In genomic region chr5:122636958-122637357, GRCm38 (mm10) we compare ENCODE assay signal across 8 mouse cellular contexts. TPM values are rescaled to one million over a fixed set of nuclear protein-coding genes. Genes with fewer than 3 reads are reported as not detected.
DNase-seq lines count a peak whose midpoint lies in the region; ATAC-seq and TF ChIP-seq lines count a peak whose summit lies in the region.

No protein-coding gene starts in this region.

- H3K4me1 ChIP-seq in E14TG2a.4 (replicated peaks; ENCODE audit: low read depth, low read length), result peaks cover 20% of the 10 kb centered on the region
- peaks cover 6 to 13% of the 10 kb centered on the region in 2 experiments; a peak in 2 of 4 replicates for H3K4me1 ChIP-seq in heart, embryonic 14.5 days (ENCODE audit: control insufficient read depth in 2 of 2, insufficient read depth in 2 of 2, low read length in 2 of 2)
- peaks cover 3% of the 10 kb centered on the region; the same call in 1 of the 2 replicates for H3K4me1 ChIP-seq in liver, postnatal 0 days (ENCODE audit: insufficient read depth)
- no peaks in the 10 kb centered on the region for H3K4me1 ChIP-seq in stomach, embryonic 14.5 days (ENCODE audit: control insufficient read depth, insufficient read depth, low read length)

- ATAC-seq in heart, embryonic 14.5 days (ENCODE audit: insufficient number of reproducible peaks, insufficient read depth, low FRiP score, low read depth), result no peak
- ATAC-seq in liver, postnatal 0 days, result peak; percentile 96
- no peak for ATAC-seq in stomach, embryonic 14.5 days (ENCODE audit: insufficient number of reproducible peaks, insufficient read depth, low FRiP score, low read depth)
- ATAC-seq in megakaryocyte, adult 5-6 weeks (ENCODE audit: poor library complexity, severe bottlenecking), result no peak

- no peaks in the 10 kb centered on the region for H3K9me3 ChIP-seq in E14TG2a.4 (ENCODE audit: low read length)
- H3K9me3 ChIP-seq in heart, embryonic 14.5 days (ENCODE audit: control insufficient read depth, low read length), result no peaks in the 10 kb centered on the region
- H3K9me3 ChIP-seq in liver, postnatal 0 days (ENCODE audit: low read length), result no peaks in the 10 kb centered on the region
- no peaks in the 10 kb centered on the region for H3K9me3 ChIP-seq in stomach, embryonic 14.5 days (ENCODE audit: control insufficient read depth, low read depth, low read length)

- 20% methylated on average over 16 of the region's 16 CpGs for WGBS in heart, embryonic 14.5 days
- 42% methylated on average over 16 of the region's 16 CpGs for WGBS in liver, postnatal 0 days (ENCODE audit: insufficient replicate concordance)
- 42% methylated on average over 16 of the region's 16 CpGs for WGBS in stomach, embryonic 14.5 days

- H3K27ac ChIP-seq in heart, embryonic 14.5 days (replicated peaks in 1 of 2; ENCODE audit: control insufficient read depth in 1 of 2, insufficient read depth in 1 of 2, low read depth in 2 of 2, low read length in 2 of 2), result no peak overlapping the region
- H3K27ac ChIP-seq in liver, postnatal 0 days (ENCODE audit: low read depth), result no peak overlapping the region
- no peak overlapping the region for H3K27ac ChIP-seq in stomach, embryonic 14.5 days (ENCODE audit: low read length)

- no peak for TF ChIP-seq EP300 in liver, postnatal 0 days (IDR thresholded peaks at IDR 0.05; ENCODE audit: low read depth)

- DNase-seq in 3134 (ENCODE audit: extremely low read depth, insufficient read length, low spot score), result peak; percentile 80
- peak; percentile 57 for DNase-seq in liver, postnatal 0 days
- no peak for DNase-seq in layer of hippocampus, adult 18-20 months (ENCODE audit: low spot score in 2 of 2)
- DNase-seq in thymus, postnatal 10 days (ENCODE audit: low spot score in 2 of 2), result no peak

- TF ChIP-seq CTCF in E14TG2a.4 (conservative IDR thresholded peaks at IDR 0.05; ENCODE audit: low read length), result no peak
- TF ChIP-seq CTCF in liver, postnatal 0 days (IDR thresholded peaks at IDR 0.05; ENCODE audit: low read depth), result no peak

- no peaks in the 10 kb centered on the region for H3K36me3 ChIP-seq in E14TG2a.4 (ENCODE audit: insufficient read depth, low read length)
- no peaks in the 10 kb centered on the region for H3K36me3 ChIP-seq in heart, embryonic 14.5 days (ENCODE audit: control insufficient read depth, insufficient read depth, low read length)
- H3K36me3 ChIP-seq in liver, postnatal 0 days (replicated peaks; ENCODE audit: insufficient read depth, low read length), result no peaks in the 10 kb centered on the region
- H3K36me3 ChIP-seq in stomach, embryonic 14.5 days (ENCODE audit: control insufficient read depth, insufficient read depth, low read length), result no peaks in the 10 kb centered on the region

- peak overlapping the region; percentile 25; the same call in 1 of the 2 replicates for H3K9ac ChIP-seq in heart, embryonic 14.5 days (ENCODE audit: low read length)
- no peak overlapping the region for H3K9ac ChIP-seq in liver, postnatal 0 days (replicated peaks)
- H3K9ac ChIP-seq in stomach, embryonic 14.5 days (replicated peaks; ENCODE audit: low read depth, low read length), result no peak overlapping the region

- H3K27me3 ChIP-seq in E14TG2a.4 (ENCODE audit: insufficient read depth, low read length), result peaks cover 15% of the 10 kb centered on the region; the same call in 1 of the 2 replicates
- H3K27me3 ChIP-seq in heart, embryonic 14.5 days (ENCODE audit: control insufficient read depth, insufficient read depth, low read length), result no peaks in the 10 kb centered on the region
- H3K27me3 ChIP-seq in liver, postnatal 0 days (ENCODE audit: insufficient read depth, low read length), result no peaks in the 10 kb centered on the region
- H3K27me3 ChIP-seq in stomach, embryonic 14.5 days (ENCODE audit: control insufficient read depth, insufficient read depth, low read length), result no peaks in the 10 kb centered on the region

- H3K4me2 ChIP-seq in heart, embryonic 14.5 days (ENCODE audit: low read length), result peak overlapping the region; percentile 62
- 0 out of 2 replicates have a peak overlapping the region, but pooled peaks have one; percentile 18 for H3K4me2 ChIP-seq in liver, postnatal 0 days (ENCODE audit: low read depth, low read length)
- H3K4me2 ChIP-seq in stomach, embryonic 14.5 days (replicated peaks; ENCODE audit: low read depth, low read length), result peak overlapping the region; percentile 11; the same call in 1 of the 2 replicates

- H3K4me3 ChIP-seq in E14TG2a.4 (replicated peaks; ENCODE audit: low read length), result peak overlapping the region; percentile 43
- peak overlapping the region in 1 of 2 experiments; percentile 26; a peak in 2 of 4 replicates for H3K4me3 ChIP-seq in heart, embryonic 14.5 days (ENCODE audit: control insufficient read depth in 1 of 2, insufficient read depth in 1 of 2, low read depth in 1 of 2, low read length in 2 of 2)
- no peak overlapping the region for H3K4me3 ChIP-seq in liver, postnatal 0 days (ENCODE audit: low read depth, low read length)
- H3K4me3 ChIP-seq in stomach, embryonic 14.5 days (ENCODE audit: low read depth, low read length), result no peak overlapping the region

RNA-seq across cellular contexts. Expression of gene P2rx7, which starts 6.8 kb away (rescaled TPM):
- polyA plus RNA-seq in heart, embryonic 14.5 days (2014; fragmentation: Nextera tagmentation; extraction: Ambion mirVana), result 1.2 and 1.4 TPM in 2 replicates
- polyA plus RNA-seq in liver, postnatal 0 days (2015; fragmentation: Nextera tagmentation; extraction: Ambion mirVana), result 1.7 and 2.1 TPM in 2 replicates
- polyA plus RNA-seq in stomach, embryonic 14.5 days (2014; fragmentation: Nextera tagmentation; extraction: Ambion mirVana), result 1.9 and 2.9 TPM in 2 replicates
- 1 to 10 TPM; 7.2 to 9.9 TPM for total RNA-seq in layer of hippocampus, adult 18-20 months (2021)
- 35.5 and 35.6 TPM in 2 replicates for total RNA-seq in megakaryocyte, adult 5-6 weeks (2015)
- 61.2 and 76.5 TPM in 2 replicates for total RNA-seq in megakaryocyte, adult 5-6 weeks (2017)

RNA-seq across cellular contexts. Expression of gene Ift81, which starts 22.6 kb away (rescaled TPM):
- 32.2 and 41.2 TPM in 2 replicates for polyA plus RNA-seq in heart, embryonic 14.5 days (2014; fragmentation: Nextera tagmentation; extraction: Ambion mirVana)
- polyA plus RNA-seq in liver, postnatal 0 days (2015; fragmentation: Nextera tagmentation; extraction: Ambion mirVana), result 2.7 TPM in 2 replicates
- polyA plus RNA-seq in stomach, embryonic 14.5 days (2014; fragmentation: Nextera tagmentation; extraction: Ambion mirVana), result 49.9 and 50.8 TPM in 2 replicates
- total RNA-seq in layer of hippocampus, adult 18-20 months (2021), result 10 to 100 TPM; 40.9 to 46.9 TPM
- total RNA-seq in megakaryocyte, adult 5-6 weeks (2015), result 4.9 and 6.2 TPM in 2 replicates
- 3.7 and 3.8 TPM in 2 replicates for total RNA-seq in megakaryocyte, adult 5-6 weeks (2017)

Comparison
In these comparisons a context has a peak if more than half of its experiments do, and no peak if none do; other contexts are left out.
1. DNase-seq: peak in 3134 (single experiment) and liver, postnatal 0 days (single experiment); none in layer of hippocampus, adult 18-20 months (0 of 2) and thymus, postnatal 10 days (0 of 2).
2. H3K4me2 ChIP-seq: peak in every context shown above with its lines; median percentile 62 in heart, embryonic 14.5 days; 18 in liver, postnatal 0 days; 11 in stomach, embryonic 14.5 days.